In genomic region chr17:88954011-88954410, GRCm38 (mm10) we compare ENCODE assay signal across 7 mouse cellular contexts.
A peak's percentile ranks its signal among the peaks of the same experiment; 100 is the strongest.
DNase-seq lines count a peak whose midpoint lies in the region; ATAC-seq and TF ChIP-seq lines count a peak whose summit lies in the region.

No protein-coding gene starts in this region.

- TF ChIP-seq EP300 in liver, embryonic 14.5 days (IDR thresholded peaks at IDR 0.05; ENCODE audit: low read depth), result no peak

- no peak overlapping the region for H3K27ac ChIP-seq in thymus, adult 2 months (ENCODE audit: control insufficient read depth, insufficient read depth, low read length)
- H3K27ac ChIP-seq in forebrain, embryonic 14.5 days (ENCODE audit: low read depth, low read length), result no peak overlapping the region
- H3K27ac ChIP-seq in liver, embryonic 14.5 days, result no peak overlapping the region

- ATAC-seq in forebrain, embryonic 14.5 days, result peak; percentile 88
- no peak for ATAC-seq in liver, embryonic 14.5 days (ENCODE audit: insufficient read depth)

- H3K36me3 ChIP-seq in thymus, adult 2 months (ENCODE audit: control insufficient read depth, insufficient read depth, low read length), result no peaks in the 10 kb centered on the region
- no peaks in the 10 kb centered on the region for H3K36me3 ChIP-seq in forebrain, embryonic 14.5 days (ENCODE audit: control insufficient read depth, insufficient read depth, low read length)
- H3K36me3 ChIP-seq in liver, embryonic 14.5 days (replicated peaks; ENCODE audit: control insufficient read depth, insufficient read depth, low read depth), result no peaks in the 10 kb centered on the region

- H3K9ac ChIP-seq in forebrain, embryonic 14.5 days (ENCODE audit: low read length), result no peak overlapping the region
- H3K9ac ChIP-seq in liver, embryonic 14.5 days (replicated peaks), result no peak overlapping the region

- H3K4me3 ChIP-seq in thymus, adult 2 months (ENCODE audit: control insufficient read depth, insufficient read depth, low read length), result no peak overlapping the region
- no peak overlapping the region for H3K4me3 ChIP-seq in forebrain, embryonic 14.5 days (ENCODE audit: low read depth, low read length)
- H3K4me3 ChIP-seq in liver, embryonic 14.5 days (ENCODE audit: insufficient read depth in 1 of 2, low read depth in 2 of 2, low read length in 2 of 2), result no peak overlapping the region

- no peak overlapping the region for H3K4me2 ChIP-seq in forebrain, embryonic 14.5 days (ENCODE audit: low read length)
- no peak overlapping the region for H3K4me2 ChIP-seq in liver, embryonic 14.5 days (ENCODE audit: low read depth)

- no peaks in the 10 kb centered on the region for H3K27me3 ChIP-seq in thymus, adult 2 months (ENCODE audit: control insufficient read depth, insufficient read depth, low read length)
- no peaks in the 10 kb centered on the region for H3K27me3 ChIP-seq in forebrain, embryonic 14.5 days (replicated peaks; ENCODE audit: control insufficient read depth, insufficient read depth, low read length)
- H3K27me3 ChIP-seq in liver, embryonic 14.5 days (ENCODE audit: control insufficient read depth, insufficient read depth, low read length), result no peaks in the 10 kb centered on the region

- TF ChIP-seq POLR2A in thymus, adult 2 months (IDR thresholded peaks at IDR 0.05; ENCODE audit: control insufficient read depth, extremely low read depth, insufficient read depth, low read length, poor library complexity), result no peak
- no peak for TF ChIP-seq POLR2A in brain, embryonic 14.5 days (IDR thresholded peaks at IDR 0.05; ENCODE audit: borderline replicate concordance, extremely low read depth, insufficient read depth, insufficient read length, poor library complexity, severe bottlenecking)

- DNase-seq in thymus, adult 2 months, result peak; percentile 3
- no peak for DNase-seq in thymus, postnatal 10 days (ENCODE audit: low spot score in 2 of 2)
- DNase-seq in brain, embryonic 14.5 days (ENCODE audit: low read depth), result peak; percentile 72
- peak; percentile 74 for DNase-seq in forebrain, embryonic 14.5 days (ENCODE audit: low spot score)
- peak; percentile 49 for DNase-seq in kidney, adult 9 months
- no peak for DNase-seq in liver, embryonic 14.5 days (ENCODE audit: low read depth in 3 of 3, low spot score in 3 of 3)
- peak; percentile 80 to 85 for DNase-seq in right cerebral cortex, adult 2 months (ENCODE audit: low spot score in 2 of 2)

- no peaks in the 10 kb centered on the region for H3K9me3 ChIP-seq in forebrain, embryonic 14.5 days (replicated peaks; ENCODE audit: control insufficient read depth, low read length)
- H3K9me3 ChIP-seq in liver, embryonic 14.5 days (ENCODE audit: control insufficient read depth, low read length), result no peaks in the 10 kb centered on the region

- H3K4me1 ChIP-seq in thymus, adult 2 months (replicated peaks; ENCODE audit: control insufficient read depth, insufficient read depth, low read length), result no peaks in the 10 kb centered on the region
- H3K4me1 ChIP-seq in forebrain, embryonic 14.5 days (ENCODE audit: control insufficient read depth, insufficient read depth, low read length), result no peaks in the 10 kb centered on the region
- H3K4me1 ChIP-seq in liver, embryonic 14.5 days (replicated peaks; ENCODE audit: control insufficient read depth in 2 of 2, insufficient read depth in 2 of 2, low read length in 1 of 2), result no peaks in the 10 kb centered on the region

- 8% methylated on average over 5 of the region's 5 CpGs for WGBS in thymus, adult 2 months
- 40% methylated on average over 5 of the region's 5 CpGs for WGBS in forebrain, embryonic 14.5 days
- 13% methylated on average over 5 of the region's 5 CpGs for WGBS in liver, embryonic 14.5 days (ENCODE audit: insufficient replicate concordance)

- TF ChIP-seq CTCF in thymus, adult 2 months (IDR thresholded peaks at IDR 0.05; ENCODE audit: borderline replicate concordance, control insufficient read depth, extremely low read depth, insufficient read depth, low read length, poor library complexity), result no peak
- peak; percentile 84; the same call in 1 of the 2 replicates for TF ChIP-seq CTCF in brain, embryonic 14.5 days (IDR thresholded peaks at IDR 0.05; ENCODE audit: borderline replicate concordance, extremely low read depth, insufficient read depth, insufficient read length)
- peak; percentile 58 for TF ChIP-seq CTCF in liver, embryonic 14.5 days (IDR thresholded peaks at IDR 0.05; ENCODE audit: low read depth)

Comparison
In these comparisons a context has a peak if more than half of its experiments do, and no peak if none do; other contexts are left out.
1. DNase-seq: peak in thymus, adult 2 months (single experiment), brain, embryonic 14.5 days (single experiment), forebrain, embryonic 14.5 days (single experiment), kidney, adult 9 months (single experiment) and right cerebral cortex, adult 2 months (2 of 2); none in thymus, postnatal 10 days (0 of 2) and liver, embryonic 14.5 days (0 of 3).